25 mouse cellular contexts compared by ENCODE assay signal in the genomic region with DNA sequence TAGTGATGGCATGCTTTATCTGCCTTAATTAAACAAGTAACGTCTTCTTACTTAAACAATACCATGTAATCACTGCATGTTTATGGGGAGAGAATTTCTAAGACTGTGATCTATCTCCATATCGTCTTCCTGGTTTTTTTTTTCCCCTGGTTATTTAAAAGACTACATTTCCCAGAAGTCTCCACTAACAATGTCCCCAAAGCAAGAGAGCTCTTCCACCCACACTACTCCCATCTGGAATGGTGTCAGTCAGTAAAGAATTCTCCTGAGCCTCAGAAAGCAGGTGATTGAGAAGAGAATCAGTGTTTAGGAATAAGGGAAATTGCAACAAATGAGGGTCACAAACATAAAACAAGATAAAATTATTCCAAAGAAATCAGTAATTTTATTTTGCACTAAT. TPM values are rescaled to one million over a fixed set of nuclear protein-coding genes. Genes with fewer than 3 reads are reported as not detected.
DNase-seq lines count a peak whose midpoint lies in the region; ATAC-seq and TF ChIP-seq lines count a peak whose summit lies in the region.
"Had no signal": no experiment of that assay in that cellular context is flagged by ENCODE, and none has a peak within 500 bp of the region (broad histone marks: within the 10 kb centered on the region; RNA-seq: fewer than 3 reads in every experiment).

No protein-coding gene starts in this region.

- no peak overlapping the region for H3K4me2 ChIP-seq in hindbrain, embryonic 14.5 days (replicated peaks)
- no peak overlapping the region for H3K4me2 ChIP-seq in hindbrain, embryonic 13.5 days
- no peak overlapping the region for H3K4me2 ChIP-seq in midbrain, postnatal 0 days (ENCODE audit: low read depth, low read length, poor library complexity, severe bottlenecking)
- no peak overlapping the region for H3K4me2 ChIP-seq in midbrain, embryonic 15.5 days
- H3K4me2 ChIP-seq: embryonic facial prominence, embryonic 12.5 days; limb, embryonic 13.5 days; liver, embryonic 13.5 days; lung, embryonic 14.5 days; midbrain, embryonic 11.5 days had no signal

- no peaks in the 10 kb centered on the region for H3K27me3 ChIP-seq in cerebellum, adult 2 months (ENCODE audit: control insufficient read depth, insufficient read depth, low read length)
- 0 out of 2 replicates have a peak, but pooled peaks cover 4% of the 10 kb centered on the region for H3K27me3 ChIP-seq in hindbrain, embryonic 14.5 days (ENCODE audit: control insufficient read depth, insufficient read depth, low read length)
- peaks cover 24% of the 10 kb centered on the region for H3K27me3 ChIP-seq in hindbrain, embryonic 13.5 days
- H3K27me3 ChIP-seq in midbrain, postnatal 0 days (ENCODE audit: insufficient read depth, low read length), result no peaks in the 10 kb centered on the region
- H3K27me3 ChIP-seq in midbrain, embryonic 15.5 days (replicated peaks), result no peaks in the 10 kb centered on the region

- no peaks in the 10 kb centered on the region for H3K36me3 ChIP-seq in hindbrain, embryonic 14.5 days (replicated peaks; ENCODE audit: control insufficient read depth, insufficient read depth)
- H3K36me3 ChIP-seq in hindbrain, embryonic 13.5 days, result no peaks in the 10 kb centered on the region
- H3K36me3 ChIP-seq in midbrain, postnatal 0 days (ENCODE audit: insufficient read depth, low read length), result no peaks in the 10 kb centered on the region
- H3K36me3 ChIP-seq in midbrain, embryonic 15.5 days (replicated peaks), result no peaks in the 10 kb centered on the region
- H3K36me3 ChIP-seq: embryonic facial prominence, embryonic 12.5 days; G1E; limb, embryonic 13.5 days; liver, embryonic 13.5 days had no signal

- no peaks in the 10 kb centered on the region for H3K9me3 ChIP-seq in hindbrain, embryonic 14.5 days (ENCODE audit: control insufficient read depth, low read length)
- no peaks in the 10 kb centered on the region for H3K9me3 ChIP-seq in hindbrain, embryonic 13.5 days
- H3K9me3 ChIP-seq in midbrain, postnatal 0 days (ENCODE audit: low read length), result no peaks in the 10 kb centered on the region
- no peaks in the 10 kb centered on the region for H3K9me3 ChIP-seq in midbrain, embryonic 15.5 days
- H3K9me3 ChIP-seq: embryonic facial prominence, embryonic 12.5 days; G1E; limb, embryonic 13.5 days; liver, embryonic 13.5 days had no signal

- DNase-seq in cerebellum, adult 2 months, result peak in 1 of 2 experiments; percentile 59
- DNase-seq in cerebellum, adult 9-11 months, result no peak
- DNase-seq in hindbrain, embryonic 14.5 days (ENCODE audit: low spot score), result peak; percentile 53
- peak; percentile 38 for DNase-seq in midbrain, postnatal 0 days (ENCODE audit: low spot score)
- DNase-seq in thymus, postnatal 14 days, result no peak
- DNase-seq in spleen, adult 12 weeks (ENCODE audit: low spot score), result no peak
- DNase-seq: adrenal gland, postnatal 25 days; cerebellum, adult 18-20 months; gastrocnemius, postnatal 36 days; kidney, adult 9 months; kidney, postnatal 4 days; liver, embryonic 13.5 days; right cerebral cortex, postnatal 4 days had no signal

- no peak for TF ChIP-seq CTCF in cerebellum, adult 2 months (IDR thresholded peaks at IDR 0.05; ENCODE audit: borderline replicate concordance, insufficient read depth, low read depth, low read length)
- TF ChIP-seq CTCF in midbrain, postnatal 0 days (IDR thresholded peaks at IDR 0.05), result no peak

- WGBS in cerebellum, adult 2 months, result 31% methylated on average over 2 of the region's 2 CpGs
- 33% methylated on average over 2 of the region's 2 CpGs for WGBS in hindbrain, embryonic 14.5 days
- WGBS in hindbrain, embryonic 13.5 days, result 28% methylated on average over 2 of the region's 2 CpGs
- WGBS in midbrain, postnatal 0 days, result 25% methylated on average over 2 of the region's 2 CpGs
- 21% methylated on average over 2 of the region's 2 CpGs for WGBS in midbrain, embryonic 15.5 days

- peak overlapping the region; percentile 17 for H3K4me3 ChIP-seq in cerebellum, adult 2 months (replicated peaks; ENCODE audit: insufficient read depth, low read depth, low read length)
- H3K4me3 ChIP-seq in hindbrain, embryonic 14.5 days (replicated peaks; ENCODE audit: low read length), result no peak overlapping the region
- H3K4me3 ChIP-seq in hindbrain, embryonic 13.5 days, result no peak overlapping the region
- H3K4me3 ChIP-seq in midbrain, postnatal 0 days (ENCODE audit: low read depth, low read length), result no peak overlapping the region
- H3K4me3 ChIP-seq in midbrain, embryonic 15.5 days, result no peak overlapping the region
- H3K4me3 ChIP-seq: embryonic facial prominence, embryonic 12.5 days; limb, embryonic 13.5 days; liver, embryonic 13.5 days had no signal

- no peak overlapping the region for H3K27ac ChIP-seq in cerebellum, adult 2 months (ENCODE audit: insufficient read depth, low read length)
- H3K27ac ChIP-seq in hindbrain, embryonic 14.5 days, result no peak overlapping the region
- no peak overlapping the region for H3K27ac ChIP-seq in hindbrain, embryonic 13.5 days
- H3K27ac ChIP-seq in midbrain, postnatal 0 days (ENCODE audit: low read depth, low read length), result no peak overlapping the region
- H3K27ac ChIP-seq in midbrain, embryonic 15.5 days, result no peak overlapping the region
- H3K27ac ChIP-seq: embryonic facial prominence, embryonic 12.5 days; limb, embryonic 13.5 days; liver, embryonic 13.5 days; macrophage; stomach, postnatal 0 days had no signal

- peaks cover 3% of the 10 kb centered on the region; the same call in 1 of the 2 replicates for H3K4me1 ChIP-seq in cerebellum, adult 2 months (ENCODE audit: control insufficient read depth, insufficient read depth, low read length)
- H3K4me1 ChIP-seq in hindbrain, embryonic 14.5 days (replicated peaks; ENCODE audit: control insufficient read depth, insufficient read depth, low read length), result peaks cover 20% of the 10 kb centered on the region; the same call in 1 of the 2 replicates
- H3K4me1 ChIP-seq in hindbrain, embryonic 13.5 days (replicated peaks), result peaks cover 23% of the 10 kb centered on the region
- H3K4me1 ChIP-seq in midbrain, postnatal 0 days (ENCODE audit: insufficient read depth, low read length), result peaks cover 18% of the 10 kb centered on the region; the same call in 1 of the 2 replicates
- H3K4me1 ChIP-seq in midbrain, embryonic 15.5 days, result peaks cover 25% of the 10 kb centered on the region

- H3K9ac ChIP-seq in hindbrain, embryonic 14.5 days, result no peak overlapping the region
- no peak overlapping the region for H3K9ac ChIP-seq in hindbrain, embryonic 13.5 days
- no peak overlapping the region for H3K9ac ChIP-seq in midbrain, postnatal 0 days (replicated peaks; ENCODE audit: low read length, poor library complexity, severe bottlenecking)
- no peak overlapping the region for H3K9ac ChIP-seq in midbrain, embryonic 15.5 days
- H3K9ac ChIP-seq: embryonic facial prominence, embryonic 12.5 days; limb, embryonic 13.5 days; liver, embryonic 13.5 days; lung, embryonic 14.5 days had no signal

- TF ChIP-seq POLR2A in cerebellum, adult 2 months (IDR thresholded peaks at IDR 0.05; ENCODE audit: borderline replicate concordance, insufficient read depth, low read length), result no peak

- ATAC-seq in hindbrain, embryonic 14.5 days (ENCODE audit: low FRiP score), result no peak
- ATAC-seq in hindbrain, embryonic 13.5 days (ENCODE audit: low FRiP score), result no peak
- no peak for ATAC-seq in midbrain, postnatal 0 days (ENCODE audit: low FRiP score)
- ATAC-seq in midbrain, embryonic 15.5 days (replicated peaks), result no peak
- ATAC-seq: inflammation-experienced regulatory T-cells, adult 6 months had no signal

RNA-seq across cellular contexts. Expression of a gene that starts 2.5 kb away (rescaled TPM):
- 119 and 131 TPM in 2 replicates for polyA plus RNA-seq in cerebellum, adult 2 months (2012; rRNA removed)
- polyA plus RNA-seq in hindbrain, embryonic 14.5 days (2014; fragmentation: Nextera tagmentation; extraction: Ambion mirVana), result 24.6 and 25.4 TPM in 2 replicates
- 14.1 and 16.6 TPM in 2 replicates for polyA plus RNA-seq in hindbrain, embryonic 13.5 days (2015; fragmentation: Nextera tagmentation; extraction: Ambion mirVana)
- 64.2 and 66.1 TPM in 2 replicates for total RNA-seq in midbrain, postnatal 0 days (2014; rRNA removed)
- 21.9 and 23.4 TPM in 2 replicates for polyA plus RNA-seq in midbrain, postnatal 0 days (2015; fragmentation: Nextera tagmentation; extraction: Ambion mirVana)
- 20.5 and 22.5 TPM in 2 replicates for polyA plus RNA-seq in midbrain, embryonic 15.5 days (2015; fragmentation: Nextera tagmentation; extraction: Ambion mirVana)
- total RNA-seq: hematopoietic stem cell, adult 5-6 weeks had no signal
- polyA plus RNA-seq: G1E; inflammation-experienced regulatory T-cells, adult 6 months; liver, embryonic 13.5 days; macrophage had no signal

RNA-seq across cellular contexts. Expression of a gene that starts 33.4 kb away (rescaled TPM):
- polyA plus RNA-seq in cerebellum, adult 2 months (2012; rRNA removed), result 0.10 and 0.13 TPM in 2 replicates
- polyA plus RNA-seq in hindbrain, embryonic 14.5 days (2014; fragmentation: Nextera tagmentation; extraction: Ambion mirVana), result 0.29 and 0.35 TPM in 2 replicates
- 0.19 TPM in 1 of 2 replicates, not detected in the other for polyA plus RNA-seq in hindbrain, embryonic 13.5 days (2015; fragmentation: Nextera tagmentation; extraction: Ambion mirVana)
- total RNA-seq in midbrain, postnatal 0 days (2014; rRNA removed), result 0.44 and 0.90 TPM in 2 replicates
- polyA plus RNA-seq in midbrain, postnatal 0 days (2015; fragmentation: Nextera tagmentation; extraction: Ambion mirVana), result 0.15 and 0.20 TPM in 2 replicates
- 0.17 and 0.26 TPM in 2 replicates for polyA plus RNA-seq in midbrain, embryonic 15.5 days (2015; fragmentation: Nextera tagmentation; extraction: Ambion mirVana)
- total RNA-seq: G1E; gastrocnemius, postnatal 36 days; hematopoietic stem cell, adult 5-6 weeks had no signal
- polyA plus RNA-seq: embryonic facial prominence, embryonic 12.5 days; G1E; heart, embryonic 16.5 days; inflammation-experienced regulatory T-cells, adult 6 months; limb, embryonic 13.5 days; liver, embryonic 13.5 days; lung, embryonic 14.5 days; macrophage; midbrain, embryonic 11.5 days; stomach, postnatal 0 days had no signal

Comparison
In these comparisons a context has a peak if more than half of its experiments do, and no peak if none do; other contexts are left out.
1. DNase-seq: peak in hindbrain, embryonic 14.5 days (single experiment) and midbrain, postnatal 0 days (single experiment); none in cerebellum, adult 9-11 months (single experiment), thymus, postnatal 14 days (single experiment) and spleen, adult 12 weeks (single experiment).